Mouse (Mus musculus) kidney, adult 2 months (tissue): Measurements from ENCODE around the gene Krtap27-1.

Experiments
- CTCF ChIP-seq: fragments of 200-500 bp; conservative IDR thresholded peaks from 2 replicates; pipeline ENCODE4 v1.5.1; 2011; ENCODE audit warnings: low read depth, mild to moderate bottlenecking, control low read depth, low read length, moderate library complexity, mixed read lengths; ENCODE audit not compliant: insufficient read depth, insufficient read length
- POLR2A ChIP-seq: fragments of 200-500 bp; IDR thresholded peaks from one replicate; pipeline ENCODE4 v1.6.1; 2011; ENCODE audit warnings: low read depth, low read length, control low read depth

DNA sequence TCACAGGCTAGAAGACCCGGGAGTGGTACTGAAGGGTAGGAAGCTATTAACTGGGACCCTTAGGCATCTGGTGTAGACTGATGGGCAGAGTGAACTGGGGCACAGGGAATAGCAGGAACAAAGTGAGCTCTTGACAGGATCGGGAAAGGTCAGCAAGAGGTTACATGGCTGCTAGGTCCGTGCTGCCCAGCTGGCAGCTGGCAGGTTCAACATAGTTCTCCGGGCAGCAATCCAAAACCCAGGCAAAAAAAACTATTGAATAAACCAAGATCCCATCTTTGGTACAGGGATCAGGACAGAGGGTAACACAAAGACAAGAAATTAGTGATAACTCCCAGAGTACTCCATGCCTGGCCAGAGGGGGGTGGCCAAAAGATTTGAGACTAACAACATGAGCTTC is 36.3 kb downstream of the Krtap27-1 start:
- TF ChIP-seq CTCF: no peak
- TF ChIP-seq POLR2A: no peak
